Mouse (Mus musculus) ovary, postnatal 10 days (tissue): Measurements from ENCODE around the gene Pacsin2.

ENCODE experiments used
- DNase-seq: peaks from one replicate; pipeline ENCODE4 v3.0.0; 2022; ENCODE audit warnings: low spot score

The Pacsin2 gene

GRCm38 (mm10) chr15:83450007-83450406 lies 14.4 kb downstream of the Pacsin2 start:
- no peak for DNase-seq

DNA sequence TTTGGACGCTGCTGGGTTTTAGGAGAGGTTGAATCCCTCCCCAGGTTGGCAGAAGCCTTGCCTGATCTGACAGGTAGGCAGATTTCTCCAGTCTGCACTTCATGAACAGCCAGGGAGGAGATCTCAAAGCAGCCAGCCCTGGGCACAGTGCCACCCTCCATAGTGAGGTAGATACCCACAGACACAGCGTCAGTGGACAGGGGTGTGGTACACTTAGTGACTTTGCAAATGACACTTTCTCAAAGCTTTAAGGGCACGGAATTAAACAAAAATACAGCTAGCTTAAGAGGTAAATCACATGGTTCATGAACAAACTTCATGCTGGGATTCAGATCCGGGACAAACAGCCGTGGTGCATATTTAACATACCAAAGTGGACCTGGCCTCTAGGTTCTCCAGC lies 15.8 kb downstream of the Pacsin2 start:
- no peak for DNase-seq

DNA sequence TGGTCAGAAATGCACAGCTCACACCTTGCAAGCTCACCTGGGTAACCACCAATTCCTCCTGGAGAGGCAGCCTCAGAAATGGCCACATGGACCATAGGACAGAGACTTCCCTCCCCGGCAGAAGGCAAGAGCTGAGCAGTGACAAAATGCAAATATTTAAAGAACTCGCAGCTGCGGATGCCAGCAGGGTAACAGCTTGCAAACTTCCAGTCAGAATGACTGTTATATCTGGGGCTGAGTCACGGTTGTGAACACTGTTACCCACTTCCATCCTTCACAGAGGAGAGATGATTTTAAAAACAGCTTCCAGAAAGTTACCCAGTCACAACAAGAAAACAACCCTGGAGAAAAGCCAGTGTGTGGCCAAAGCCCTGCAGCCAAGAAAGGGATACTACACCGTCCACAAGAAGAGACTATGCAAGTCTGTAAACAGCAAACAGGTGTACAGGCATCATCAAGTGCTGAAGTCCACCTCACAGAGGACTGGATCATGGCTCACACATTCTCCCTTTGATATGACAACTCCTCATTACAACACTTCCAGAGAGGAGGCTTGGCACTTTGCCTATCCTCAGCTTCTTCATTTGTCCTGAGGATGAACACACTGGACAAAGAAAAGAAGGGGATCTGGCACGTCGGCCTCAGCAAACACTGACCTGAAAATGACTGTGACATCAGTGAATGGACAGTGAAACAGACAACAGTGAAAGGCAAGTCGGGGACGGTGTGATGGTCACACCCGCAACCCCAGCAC lies 16.4 kb downstream of the Pacsin2 start:
- no peak for DNase-seq

DNA sequence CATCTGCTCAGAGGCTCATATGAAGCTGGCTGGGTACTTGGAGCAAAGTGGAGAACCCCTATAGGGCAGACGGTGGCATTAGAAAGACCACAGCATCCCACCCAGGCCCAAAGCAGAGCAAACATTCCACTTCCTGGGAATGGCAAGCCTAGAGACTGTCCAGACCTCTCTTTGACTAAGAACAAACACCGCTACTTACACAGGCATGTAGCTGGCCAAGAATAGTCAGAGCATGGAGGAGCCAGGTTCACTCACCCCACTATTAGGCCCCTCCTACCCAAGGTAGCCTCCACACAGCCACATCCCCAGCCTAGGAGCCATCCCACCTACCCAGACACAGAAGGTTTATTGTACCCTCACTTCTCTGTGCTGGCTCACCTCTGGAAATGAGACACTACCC lies 18.5 kb downstream of the Pacsin2 start:
- no peak for DNase-seq

GRCm38 (mm10) chr15:83445383-83445782 lies 19.0 kb downstream of the Pacsin2 start:
- no peak for DNase-seq

DNA sequence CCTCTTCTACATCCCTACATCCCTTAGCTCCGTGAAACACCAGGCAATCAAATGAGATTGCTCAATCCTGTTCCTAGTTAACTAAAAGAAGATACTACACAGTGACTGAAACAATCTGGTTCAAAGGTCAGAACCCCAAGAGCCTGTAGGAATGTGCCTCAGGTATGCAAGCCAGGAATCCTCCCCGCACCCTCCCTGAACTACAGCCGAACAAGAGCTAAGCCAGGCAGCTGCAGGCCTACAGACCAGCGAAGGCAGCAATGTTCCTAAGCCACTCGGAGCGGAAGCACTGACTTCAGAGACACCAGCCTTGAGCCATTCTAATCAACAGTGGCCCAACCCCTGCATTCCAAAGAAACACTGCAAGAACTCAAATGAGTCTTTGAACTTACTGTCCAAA lies 20.0 kb downstream of the Pacsin2 start:
- DNase-seq, result no peak

DNA sequence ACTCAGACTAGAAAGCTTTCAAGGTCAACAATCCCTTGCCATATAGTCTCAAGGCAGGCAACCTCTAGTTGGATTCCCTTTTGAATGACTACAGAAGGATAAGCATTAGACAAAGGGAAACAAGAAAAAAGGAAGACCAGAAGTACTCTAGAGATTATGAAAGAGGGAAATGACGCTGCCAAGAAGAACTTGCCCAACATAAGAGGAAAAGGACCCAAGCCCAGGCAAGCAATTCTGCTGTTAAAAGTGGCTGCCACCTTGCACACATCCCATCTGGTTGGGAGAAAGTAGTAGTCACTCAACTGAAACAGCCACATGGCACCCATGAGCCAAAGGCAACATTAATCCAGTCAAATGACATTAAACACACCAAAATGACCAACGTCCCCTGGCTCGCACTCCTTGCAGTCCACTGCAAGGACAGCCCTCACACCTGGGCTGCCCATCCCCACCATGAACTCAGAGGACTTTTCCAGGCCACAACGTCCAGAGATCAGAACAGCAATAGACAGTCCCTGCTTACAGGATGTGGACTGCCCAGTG lies 21.8 kb downstream of the Pacsin2 start:
- DNase-seq, result no peak

DNA sequence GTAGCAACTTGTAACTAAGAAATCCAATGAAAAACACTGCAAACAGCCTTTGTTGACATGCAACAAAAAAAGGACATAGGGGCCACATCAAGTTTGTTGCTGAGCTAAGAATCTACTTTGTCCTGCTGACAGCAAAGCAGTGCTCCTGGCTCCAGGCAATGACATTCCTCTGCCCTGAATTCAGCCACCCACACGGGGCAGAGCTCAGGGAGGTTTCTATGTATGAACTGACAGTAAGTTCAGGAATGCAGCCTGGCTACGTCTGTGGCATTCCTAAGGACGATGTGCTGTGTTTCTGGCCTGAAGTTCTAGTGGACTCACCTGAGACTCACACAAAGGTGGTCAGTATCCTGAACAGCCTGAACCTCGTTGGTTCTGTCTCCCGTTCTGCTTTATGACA lies 23.7 kb downstream of the Pacsin2 start:
- no peak for DNase-seq

DNA sequence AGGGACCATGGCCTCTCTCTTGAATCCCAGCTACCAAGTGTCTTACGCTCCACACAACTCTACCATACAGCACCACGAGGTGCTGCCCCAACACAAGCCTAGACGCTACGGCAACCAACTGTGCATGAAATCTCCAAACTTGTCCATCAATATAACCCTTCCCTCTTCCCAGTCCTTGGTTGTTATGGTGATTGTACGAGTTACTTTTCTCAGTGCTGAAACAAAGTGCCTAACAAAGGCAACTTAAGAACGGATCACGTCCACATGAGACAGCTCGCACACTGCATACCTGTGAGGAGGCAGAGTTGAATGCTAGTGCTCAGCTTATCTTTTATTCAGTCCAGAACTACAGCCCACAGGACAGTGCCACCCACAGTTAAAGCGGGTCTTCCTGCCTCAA lies 27.9 kb downstream of the Pacsin2 start:
- DNase-seq, result no peak

- no peak for DNase-seq
Observed at GRCm38 (mm10) chr15:83435324-83436090, 28.9 kb downstream of the Pacsin2 start.

DNA sequence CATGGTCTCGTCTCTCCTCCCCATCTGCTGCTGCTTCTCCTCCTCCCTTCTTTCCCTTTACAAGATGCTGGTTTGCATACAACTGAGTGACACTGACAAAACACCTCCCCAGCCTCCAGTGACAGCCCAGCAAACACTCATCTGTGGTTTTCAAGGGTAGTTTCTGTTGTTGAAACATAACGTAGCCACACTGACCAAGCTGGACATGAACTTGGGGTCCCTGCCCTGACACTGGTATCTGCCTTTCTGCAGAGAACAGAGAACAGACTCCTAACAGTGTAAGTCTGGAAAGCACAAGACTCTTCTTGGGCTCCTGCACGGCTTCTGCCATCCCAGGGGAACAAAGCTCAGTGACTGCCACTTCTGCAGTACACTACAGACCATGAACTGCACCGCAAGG lies 29.7 kb downstream of the Pacsin2 start:
- DNase-seq, result no peak

DNA sequence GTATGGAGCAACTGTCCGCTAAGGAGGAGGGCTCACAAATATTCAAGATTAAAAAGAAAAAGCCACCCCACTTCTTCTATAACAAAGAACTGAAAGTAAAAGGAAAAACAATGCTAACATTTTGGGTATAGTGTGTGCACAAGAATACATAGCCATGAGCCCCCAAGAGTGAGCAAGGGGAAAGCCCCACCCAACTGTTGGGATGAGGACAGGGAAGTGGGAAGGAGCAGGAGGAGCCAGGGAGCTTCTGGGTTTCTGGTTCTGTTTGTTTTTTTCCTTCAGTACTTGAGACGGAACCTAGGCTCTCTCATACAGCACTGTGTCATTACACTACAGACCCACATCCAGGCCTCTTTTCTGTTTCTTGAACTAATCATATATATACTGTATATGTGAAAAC lies 31.1 kb downstream of the Pacsin2 start:
- no peak for DNase-seq

DNA sequence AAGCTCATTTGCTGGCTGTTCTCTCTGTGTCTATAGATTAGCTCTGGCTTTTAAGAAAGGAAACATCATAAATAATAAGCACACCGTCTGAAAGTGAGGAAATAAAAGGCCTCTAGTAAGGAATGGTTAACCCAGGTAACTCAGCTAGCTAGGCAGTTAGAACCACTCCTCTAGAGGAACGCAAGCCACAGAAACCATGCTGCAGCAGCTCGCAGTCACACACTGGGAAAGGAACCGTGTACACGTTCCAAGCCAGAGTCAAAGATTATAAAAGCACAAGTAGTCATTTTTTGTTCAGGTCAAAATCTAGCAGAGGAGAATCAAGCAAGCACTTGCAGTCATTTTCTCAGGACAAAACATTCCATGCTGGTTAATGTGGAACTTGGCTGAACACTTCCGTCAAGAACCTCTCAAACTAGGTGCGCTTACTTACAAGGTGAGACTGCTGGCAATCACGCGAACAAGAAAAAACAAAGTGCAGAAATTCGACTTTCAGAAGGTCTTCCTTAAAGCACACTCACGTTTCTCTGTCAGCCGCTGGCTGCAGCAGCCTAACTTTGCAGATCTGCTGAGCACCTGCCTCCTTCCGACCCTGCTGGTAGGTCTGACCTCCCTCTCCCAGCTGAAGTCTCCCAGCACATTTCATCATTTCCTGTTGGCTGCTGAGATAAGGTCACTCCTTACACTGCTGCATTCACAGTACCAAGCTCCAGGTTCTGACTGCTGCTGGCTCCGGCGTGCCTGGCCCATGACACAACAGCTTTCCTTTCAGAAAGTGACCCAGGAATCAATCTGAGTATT lies 32.0 kb downstream of the Pacsin2 start:
- DNase-seq, result no peak

GRCm38 (mm10) chr15:83430986-83431763 lies 33.2 kb downstream of the Pacsin2 start:
- DNase-seq, result no peak

- DNase-seq, result no peak
Observed at GRCm38 (mm10) chr15:83430419-83430818, 34.0 kb downstream of the Pacsin2 start.

DNA sequence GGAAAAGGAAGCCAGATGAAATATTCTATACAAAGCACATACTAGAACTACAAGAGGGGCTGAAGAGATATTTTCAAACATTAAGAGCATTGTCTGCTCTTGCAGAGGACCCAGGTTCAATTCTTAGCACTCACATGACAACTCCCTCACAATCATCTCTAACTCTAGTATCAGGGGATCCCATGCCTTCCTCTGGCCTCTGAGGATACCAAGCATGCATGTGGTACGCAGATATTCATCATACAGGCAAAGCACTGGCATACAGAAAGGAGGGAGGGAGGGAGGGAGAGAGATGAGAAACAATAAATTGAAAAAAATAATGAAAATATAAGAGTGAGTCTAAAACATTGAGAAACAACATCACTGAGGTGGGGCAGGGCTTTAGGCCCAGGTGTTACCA lies 35.8 kb downstream of the Pacsin2 start:
- no peak for DNase-seq

DNA sequence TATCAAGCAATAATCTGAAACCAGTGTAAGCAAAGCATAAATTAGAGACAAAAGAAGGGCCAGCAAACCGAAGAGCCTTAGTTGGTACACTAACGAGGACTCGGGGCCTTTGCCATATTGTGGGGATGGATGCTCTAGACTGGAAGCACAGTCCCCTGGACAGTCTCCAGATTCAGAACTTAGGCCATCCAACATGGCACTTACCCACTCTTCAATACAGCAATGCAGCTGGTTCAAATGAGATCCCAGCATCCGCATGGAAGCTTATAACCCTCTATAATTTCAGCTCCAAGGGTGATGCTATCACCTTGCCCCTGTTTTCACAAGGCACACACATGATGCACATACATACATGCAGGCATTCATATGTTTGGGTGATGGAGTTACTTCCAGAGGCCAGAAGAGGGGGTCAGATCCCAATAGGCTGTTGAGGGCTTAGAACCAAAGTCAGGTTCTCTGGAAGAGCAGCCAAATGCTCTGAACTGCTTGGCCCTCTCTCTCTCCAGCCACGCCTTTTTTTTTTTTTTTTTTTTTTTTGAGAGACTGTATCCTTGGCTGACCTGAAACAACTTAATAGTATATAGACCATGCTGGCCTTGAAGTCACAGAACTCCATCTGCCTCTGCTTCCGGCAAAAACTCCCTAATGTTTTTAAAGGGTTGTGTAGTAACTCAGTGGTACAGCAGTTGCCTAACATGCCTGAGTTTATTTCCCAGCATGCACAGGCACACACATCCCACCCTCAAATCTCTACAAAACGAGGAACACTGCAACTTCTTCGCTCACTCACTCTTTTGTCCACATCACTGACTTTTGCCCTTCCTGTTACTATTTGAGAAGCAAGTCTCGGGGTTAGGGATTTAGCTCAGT lies 36.9 kb downstream of the Pacsin2 start:
- DNase-seq, result no peak

DNA sequence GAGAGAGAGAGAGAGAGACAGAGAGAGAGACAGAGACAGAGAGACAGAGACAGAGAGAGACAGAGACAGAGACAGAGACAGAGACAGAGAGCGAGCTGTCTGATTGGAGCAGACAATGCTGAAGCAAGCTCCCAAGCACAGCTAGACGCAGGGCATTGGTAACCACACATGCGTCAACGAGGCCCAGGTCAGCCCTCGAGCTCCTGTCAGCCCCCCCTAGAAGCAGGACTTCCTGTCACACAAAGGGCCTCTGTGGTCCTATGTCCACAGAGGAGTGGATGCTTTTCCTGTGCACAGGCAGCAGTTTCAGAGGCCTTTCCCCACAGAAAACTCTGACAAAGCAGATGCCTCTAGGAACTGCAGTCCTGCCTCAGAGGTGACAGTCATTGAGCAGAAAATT lies 38.6 kb downstream of the Pacsin2 start:
- DNase-seq, result no peak

DNA sequence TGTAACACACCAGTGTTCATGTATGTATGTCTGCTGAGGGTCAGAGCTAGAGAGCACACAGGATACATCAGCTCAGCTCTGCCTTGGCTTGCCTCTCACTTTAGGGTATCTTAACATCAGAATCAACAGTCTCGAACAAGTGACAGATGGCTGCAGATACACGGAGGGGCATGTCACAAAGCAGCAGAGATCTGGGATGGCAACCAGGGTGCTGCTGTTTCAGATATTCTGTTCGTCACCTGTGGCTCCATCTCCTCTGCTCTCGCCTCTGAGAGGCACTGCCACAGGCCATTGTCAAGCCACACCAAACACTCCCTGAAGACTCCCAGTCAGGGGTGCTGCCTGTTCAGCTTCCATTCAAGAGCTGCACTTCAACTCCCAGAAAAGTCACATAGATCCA lies 39.1 kb downstream of the Pacsin2 start:
- DNase-seq, result no peak

GRCm38 (mm10) chr15:83423589-83424384 lies 40.6 kb downstream of the Pacsin2 start:
- no peak for DNase-seq
